Mouse (Mus musculus) intestine, embryonic 14.5 days (tissue): ENCODE data around the gene Zfp2. TPM values are rescaled to one million over a fixed set of nuclear protein-coding genes. Genes with fewer than 3 reads are reported as not detected.

Experiments used
- ATAC-seq: fragments of 200-750 bp; cut with Nextera tagmentation; replicated peaks from 2 replicates; pipeline ENCODE4 v1.8.0; 2017; ENCODE audit warnings: low read depth, moderate number of reproducible peaks, moderate TSS enrichment, moderate library complexity; ENCODE audit not compliant: low FRiP score, low TSS enrichment
- DNase-seq: peaks from one replicate; pipeline ENCODE4 v3.0.0-alpha.2; 2018; ENCODE audit warnings: low spot score
- H3K27ac ChIP-seq: fragments of 300-500 bp; sonication (generic); 2 replicates; pipeline ENCODE4 v1.5.1; 2014; ENCODE audit warnings: low read depth, mild to moderate bottlenecking, control low read depth
- H3K27me3 ChIP-seq: fragments of 300-500 bp; sonication (generic); replicated peaks from 2 replicates; pipeline ENCODE4 v1.6.1; 2014; ENCODE audit warnings: low read length, control low read depth; ENCODE audit not compliant: control insufficient read depth, insufficient read depth
- H3K36me3 ChIP-seq: fragments of 300-500 bp; sonication (generic); 2 replicates; pipeline ENCODE4 v1.6.1; 2014; ENCODE audit warnings: low read length, control low read depth; ENCODE audit not compliant: control insufficient read depth, insufficient read depth
- H3K4me1 ChIP-seq: fragments of 300-500 bp; sonication (generic); replicated peaks from 2 replicates; pipeline ENCODE4 v1.6.1; 2014; ENCODE audit warnings: low read length, control low read depth, mixed read lengths; ENCODE audit not compliant: control insufficient read depth, insufficient read depth
- H3K4me2 ChIP-seq: fragments of 300-500 bp; sonication (generic); 2 replicates; pipeline ENCODE4 v1.6.1; 2014; ENCODE audit warnings: low read length
- H3K4me3 ChIP-seq: fragments of 300-500 bp; sonication (generic); 2 replicates; pipeline ENCODE4 v1.5.1; 2014; ENCODE audit warnings: low read depth, low read length, control low read depth, mixed read lengths
- H3K9ac ChIP-seq: fragments of 300-500 bp; sonication (generic); 2 replicates; pipeline ENCODE4 v1.6.1; 2014; ENCODE audit warnings: mild to moderate bottlenecking, low read length
- H3K9me3 ChIP-seq: fragments of 300-500 bp; sonication (generic); 2 replicates; pipeline ENCODE4 v1.6.1; 2016; ENCODE audit warnings: low read length, control low read depth; ENCODE audit not compliant: control insufficient read depth
- WGBS: fragments of 180-500 bp; shearing (Covaris S2); extraction: QIAGEN DNeasy Blood & Tissue Kit; methylation state at CpG from one replicate; pipeline ENCODE4 v1.1.7; 2014; 5-methylcytosine and 5-hydroxymethylcytosine counted together
- polyA plus RNA-seq: library from polyadenylated mRNA; unstranded; fragments of >200 nt; fragmentation: Nextera tagmentation; extraction: Ambion mirVana; gene quantifications from 2 replicates; pipeline ENCODE4 v1.2.1, GENCODE M21; 2014

Gene Zfp2
- polyA plus RNA-seq, 1 experiment from 2014 or later = 11.4 TPM

- peak; percentile 93 for ATAC-seq
- peak within 1 kb of the TSS; percentile 64 for H3K27ac ChIP-seq
- WGBS = 5% methylated on average over 26 of the region's 26 CpGs
Measured at GRCm38 (mm10) chr11:50887390-50888128, 28.4 kb downstream of the Zfp2 start, which contains the start of gene Zfp454. Zfp454 (minus strand) TSS chr11:50887651.

GRCm38 (mm10) chr11:50886933-50887293, 29.1 kb downstream of the Zfp2 start:
- WGBS = 10% methylated on average over 10 of the region's 10 CpGs
- no peaks in the 10 kb centered on the region for H3K27me3 ChIP-seq
- H3K4me3 ChIP-seq = peak overlapping the region; percentile 52
- DNase-seq = no peak
- H3K9me3 ChIP-seq = no peaks in the 10 kb centered on the region
- H3K9ac ChIP-seq = peak overlapping the region; percentile 63
- peak overlapping the region; percentile 72 for H3K4me2 ChIP-seq
- ATAC-seq = no peak
- H3K27ac ChIP-seq = peak overlapping the region; percentile 64
- H3K36me3 ChIP-seq = peaks cover 13% of the 10 kb centered on the region; the same call in 1 of the 2 replicates
- H3K4me1 ChIP-seq = peaks cover 4% of the 10 kb centered on the region; the same call in 1 of the 2 replicates

More at GRCm38 (mm10) chr11:50887390-50888128, 28.4 kb downstream of the Zfp2 start, which contains the start of gene Zfp454:
- Histone ChIP-seq H3K9me3 (no peaks in the 10 kb centered on the region), H3K9ac (peak within 1 kb of the TSS; percentile 63), H3K27me3 (no peaks in the 10 kb centered on the region), H3K4me1 (peaks cover 4% of the 10 kb centered on the region; the same call in 1 of the 2 replicates), H3K4me2 (peak within 1 kb of the TSS; percentile 72), H3K36me3 (peaks cover 13% of the 10 kb centered on the region; the same call in 1 of the 2 replicates), H3K4me3 (peak within 1 kb of the TSS; percentile 52)
- peak; percentile 87 for DNase-seq

- H3K4me3 ChIP-seq = peak overlapping the region; percentile 52
- no peak; the same call in 1 of the 2 replicates for ATAC-seq
- peak; percentile 51 for DNase-seq
- H3K9ac ChIP-seq = peak overlapping the region; percentile 63
- H3K4me1 ChIP-seq = peaks cover 4% of the 10 kb centered on the region; the same call in 1 of the 2 replicates
- H3K9me3 ChIP-seq = no peaks in the 10 kb centered on the region
- H3K36me3 ChIP-seq = peaks cover 13% of the 10 kb centered on the region; the same call in 1 of the 2 replicates
- WGBS = 39% methylated on average over 8 of the region's 8 CpGs
- peak overlapping the region; percentile 72 for H3K4me2 ChIP-seq
- H3K27ac ChIP-seq = no peak overlapping the region
- no peaks in the 10 kb centered on the region for H3K27me3 ChIP-seq
Measured at GRCm38 (mm10) chr11:50886231-50886932, 29.6 kb downstream of the Zfp2 start.

- H3K4me1 ChIP-seq = peaks cover 4% of the 10 kb centered on the region; the same call in 1 of the 2 replicates
- no peak overlapping the region for H3K4me2 ChIP-seq
- ATAC-seq = no peak
- no peak overlapping the region for H3K4me3 ChIP-seq
- H3K9ac ChIP-seq = no peak overlapping the region
- H3K27me3 ChIP-seq = no peaks in the 10 kb centered on the region
- H3K36me3 ChIP-seq = peaks cover 13% of the 10 kb centered on the region; the same call in 1 of the 2 replicates
- no peak overlapping the region for H3K27ac ChIP-seq
- H3K9me3 ChIP-seq = no peaks in the 10 kb centered on the region
- no peak for DNase-seq
- WGBS = 81% methylated on average over 3 of the region's 3 CpGs
Measured at GRCm38 (mm10) chr11:50883756-50884155, 32.2 kb downstream of the Zfp2 start.

- H3K9ac ChIP-seq = no peak overlapping the region
- H3K9me3 ChIP-seq = peaks cover 13% of the 10 kb centered on the region
- no peaks in the 10 kb centered on the region for H3K27me3 ChIP-seq
- ATAC-seq (no peak), DNase-seq (no peak)
- no peak overlapping the region for H3K4me2 ChIP-seq
- 89% methylated on average over 3 of the region's 3 CpGs for WGBS
- H3K4me3 ChIP-seq = no peak overlapping the region
- no peaks in the 10 kb centered on the region for H3K4me1 ChIP-seq
- no peak overlapping the region for H3K27ac ChIP-seq
- H3K36me3 ChIP-seq = peaks cover 24% of the 10 kb centered on the region
Measured at GRCm38 (mm10) chr11:50878641-50879040, 37.3 kb downstream of the Zfp2 start.

- Histone ChIP-seq H3K27ac (no peak overlapping the region), H3K4me2 (peak overlapping the region; percentile 83), H3K4me3 (peak overlapping the region; percentile 36), H3K9me3 (0 out of 2 replicates have a peak, but pooled peaks cover 4% of the 10 kb centered on the region), H3K4me1 (peaks cover 13% of the 10 kb centered on the region), H3K36me3 (no peaks in the 10 kb centered on the region), H3K27me3 (peaks cover 61% of the 10 kb centered on the region), H3K9ac (peak overlapping the region; percentile 27)
- under 1% methylated on average over 64 of the region's 72 CpGs for WGBS
- DNase-seq = no peak
- no peak; the same call in 1 of the 2 replicates for ATAC-seq
Measured at GRCm38 (mm10) chr11:50850989-50851601, 64.9 kb downstream of the Zfp2 start.

- H3K9me3 ChIP-seq = 0 out of 2 replicates have a peak, but pooled peaks cover 4% of the 10 kb centered on the region
- peaks cover 13% of the 10 kb centered on the region for H3K4me1 ChIP-seq
- H3K27ac ChIP-seq = no peak within 1 kb of the TSS
- 5% methylated on average over 11 of the region's 11 CpGs for WGBS
- peak within 1 kb of the TSS; percentile 27 for H3K9ac ChIP-seq
- H3K36me3 ChIP-seq = no peaks in the 10 kb centered on the region
- H3K4me2 ChIP-seq = peak within 1 kb of the TSS; percentile 83
- H3K4me3 ChIP-seq = peak within 1 kb of the TSS; percentile 36
- ATAC-seq (no peak), DNase-seq (peak; percentile 58)
- H3K27me3 ChIP-seq = peaks cover 61% of the 10 kb centered on the region
Measured at GRCm38 (mm10) chr11:50850177-50850735, 65.7 kb downstream of the Zfp2 start, which contains the start of gene Grm6. Grm6 (plus strand) TSS chr11:50850685.

GRCm38 (mm10) chr11:50849310-50849709, 66.7 kb downstream of the Zfp2 start:
- Histone ChIP-seq H3K27ac (no peak overlapping the region), H3K27me3 (peaks cover 61% of the 10 kb centered on the region), H3K9me3 (0 out of 2 replicates have a peak, but pooled peaks cover 4% of the 10 kb centered on the region), H3K36me3 (no peaks in the 10 kb centered on the region), H3K4me2 (no peak overlapping the region), H3K9ac (no peak overlapping the region), H3K4me1 (peaks cover 13% of the 10 kb centered on the region), H3K4me3 (no peak overlapping the region)
- ATAC-seq (no peak), DNase-seq (no peak)
- 3% methylated on average over 10 of the region's 10 CpGs for WGBS
